Mouse (Mus musculus) bone marrow macrophage, adult 2 months (primary cell): ENCODE measurements around the gene Ifrd1.

Experiments
- CTCF ChIP-seq: IDR thresholded peaks from 2 replicates; pipeline ENCODE4 v1.5.1; 2012; ENCODE audit warnings: low read depth, mild to moderate bottlenecking, low read length, moderate library complexity
- POLR2A ChIP-seq: IDR thresholded peaks from 2 replicates; pipeline ENCODE4 v1.6.1; 2012; ENCODE audit warnings: mild to moderate bottlenecking, low read depth, low read length, borderline replicate concordance

DNA sequence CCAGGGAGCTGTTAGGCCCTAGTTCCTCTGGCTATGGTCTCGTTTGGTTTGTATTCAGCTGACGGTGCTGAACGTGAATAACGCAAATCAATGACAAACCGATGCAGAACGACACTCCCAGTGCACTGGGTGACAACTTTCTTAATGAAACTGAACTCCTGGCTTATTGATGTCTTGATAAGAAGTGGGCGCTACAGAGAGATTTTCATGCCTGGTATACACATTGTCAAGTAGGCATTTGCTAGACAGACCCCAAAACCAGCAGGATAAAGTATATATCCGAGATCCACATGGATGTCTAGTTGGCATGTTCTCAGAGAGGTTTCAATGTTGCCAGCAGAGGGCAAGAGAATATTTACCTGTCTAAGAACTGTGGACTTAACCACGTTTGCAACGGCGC, 6.4 kb upstream of the Ifrd1 start:
- TF ChIP-seq POLR2A (no peak), CTCF (no peak)
